Mouse (Mus musculus): ENCODE data around the gene Fam122a. TPM values are rescaled to one million over a fixed set of nuclear protein-coding genes. Genes with fewer than 3 reads are reported as not detected.

Gene Fam122a
- polyA plus RNA-seq, 1 experiment from 2014 or later: 55.8 TPM

- 92% methylated on average over 8 of the region's 8 CpGs for WGBS
- Histone ChIP-seq H3K27ac (no peak overlapping the region), H3K4me1 (replicated peaks) (peaks cover 29% of the 10 kb centered on the region), H3K4me3 (no peak overlapping the region), H3K9me3 (no peaks in the 10 kb centered on the region), H3K36me3 (no peaks in the 10 kb centered on the region), H3K27me3 (ENCODE audit: insufficient read depth, poor library complexity, severe bottlenecking) (no peaks in the 10 kb centered on the region)
- DNase-seq (ENCODE audit: low spot score): no peak
Measured at GRCm38 (mm10) chr19:24450740-24451139, 26.4 kb downstream of the Fam122a start.

- Histone ChIP-seq H3K27ac (no peak overlapping the region), H3K4me1 (replicated peaks) (no peaks in the 10 kb centered on the region), H3K4me3 (no peak overlapping the region), H3K9me3 (no peaks in the 10 kb centered on the region), H3K27me3 (ENCODE audit: insufficient read depth, poor library complexity, severe bottlenecking) (no peaks in the 10 kb centered on the region), H3K36me3 (no peaks in the 10 kb centered on the region)
- 91% methylated on average over 3 of the region's 3 CpGs for WGBS
- no peak for DNase-seq (ENCODE audit: low spot score)
Measured at GRCm38 (mm10) chr19:24444322-24444721, 32.8 kb downstream of the Fam122a start.

- H3K4me1 ChIP-seq (replicated peaks): no peaks in the 10 kb centered on the region
- no peak overlapping the region for H3K4me3 ChIP-seq
- 88% methylated on average over 4 of the region's 4 CpGs for WGBS
- H3K36me3 ChIP-seq: no peaks in the 10 kb centered on the region
- H3K9me3 ChIP-seq: no peaks in the 10 kb centered on the region
- H3K27ac ChIP-seq: no peak overlapping the region
- DNase-seq (ENCODE audit: low spot score): no peak
- no peaks in the 10 kb centered on the region for H3K27me3 ChIP-seq (ENCODE audit: insufficient read depth, poor library complexity, severe bottlenecking)
Measured at GRCm38 (mm10) chr19:24439715-24440114, 37.4 kb downstream of the Fam122a start.

- Histone ChIP-seq H3K36me3 (no peaks in the 10 kb centered on the region), H3K27me3 (ENCODE audit: insufficient read depth, poor library complexity, severe bottlenecking) (no peaks in the 10 kb centered on the region), H3K4me3 (no peak overlapping the region), H3K27ac (no peak overlapping the region), H3K4me1 (replicated peaks) (no peaks in the 10 kb centered on the region), H3K9me3 (no peaks in the 10 kb centered on the region)
- 86% methylated on average over 6 of the region's 6 CpGs for WGBS
- DNase-seq (ENCODE audit: low spot score): no peak
Measured at GRCm38 (mm10) chr19:24434291-24434690, 42.9 kb downstream of the Fam122a start.

GRCm38 (mm10) chr19:24432447-24432846, 44.7 kb downstream of the Fam122a start:
- WGBS: 88% methylated on average over 5 of the region's 5 CpGs
- Histone ChIP-seq H3K9me3 (no peaks in the 10 kb centered on the region), H3K27me3 (ENCODE audit: insufficient read depth, poor library complexity, severe bottlenecking) (no peaks in the 10 kb centered on the region), H3K4me3 (no peak overlapping the region), H3K36me3 (no peaks in the 10 kb centered on the region), H3K4me1 (replicated peaks) (no peaks in the 10 kb centered on the region), H3K27ac (no peak overlapping the region)
- no peak for DNase-seq (ENCODE audit: low spot score)

GRCm38 (mm10) chr19:24431381-24431780, 45.8 kb downstream of the Fam122a start:
- no peak for DNase-seq (ENCODE audit: low spot score)
- WGBS: 94% methylated on average over 2 of the region's 2 CpGs
- no peaks in the 10 kb centered on the region for H3K36me3 ChIP-seq
- H3K9me3 ChIP-seq: no peaks in the 10 kb centered on the region
- H3K4me3 ChIP-seq: no peak overlapping the region
- H3K4me1 ChIP-seq (replicated peaks): no peaks in the 10 kb centered on the region
- no peak overlapping the region for H3K27ac ChIP-seq
- no peaks in the 10 kb centered on the region for H3K27me3 ChIP-seq (ENCODE audit: insufficient read depth, poor library complexity, severe bottlenecking)

GRCm38 (mm10) chr19:24428011-24428410, 49.1 kb downstream of the Fam122a start:
- Histone ChIP-seq H3K9me3 (no peaks in the 10 kb centered on the region), H3K27ac (no peak overlapping the region), H3K4me3 (no peak overlapping the region), H3K4me1 (replicated peaks) (no peaks in the 10 kb centered on the region), H3K36me3 (no peaks in the 10 kb centered on the region), H3K27me3 (ENCODE audit: insufficient read depth, poor library complexity, severe bottlenecking) (no peaks in the 10 kb centered on the region)
- no peak for DNase-seq (ENCODE audit: low spot score)
- 94% methylated on average over 3 of the region's 3 CpGs for WGBS

- H3K27me3 ChIP-seq (ENCODE audit: insufficient read depth, poor library complexity, severe bottlenecking): no peaks in the 10 kb centered on the region
- 79% methylated on average over 4 of the region's 4 CpGs for WGBS
- no peak overlapping the region for H3K4me3 ChIP-seq
- no peak for DNase-seq (ENCODE audit: low spot score)
- H3K27ac ChIP-seq: no peak overlapping the region
- H3K4me1 ChIP-seq (replicated peaks): no peaks in the 10 kb centered on the region
- no peaks in the 10 kb centered on the region for H3K36me3 ChIP-seq
- H3K9me3 ChIP-seq: no peaks in the 10 kb centered on the region
Measured at GRCm38 (mm10) chr19:24427258-24427657, 49.9 kb downstream of the Fam122a start.

GRCm38 (mm10) chr19:24426759-24427181, 50.4 kb downstream of the Fam122a start:
- H3K4me1 ChIP-seq (replicated peaks): no peaks in the 10 kb centered on the region
- H3K4me3 ChIP-seq: no peak overlapping the region
- no peaks in the 10 kb centered on the region for H3K27me3 ChIP-seq (ENCODE audit: insufficient read depth, poor library complexity, severe bottlenecking)
- no peaks in the 10 kb centered on the region for H3K36me3 ChIP-seq
- no peak for DNase-seq (ENCODE audit: low spot score)
- H3K27ac ChIP-seq: no peak overlapping the region
- H3K9me3 ChIP-seq: no peaks in the 10 kb centered on the region
- WGBS: 89% methylated on average over 7 of the region's 7 CpGs

Other genes with a start within 250 kb of the Fam122a start
- 56.7 and 58.1 TPM in 2 replicates for gene Fxn, start 196.8 kb downstream of the Fam122a start, polyA plus RNA-seq (2016; fragmentation: Nextera tagmentation; extraction: Ambion mirVana)
- 0.82 and 2.2 TPM in 2 replicates for gene Pip5k1b, start 78.5 kb upstream of the Fam122a start, polyA plus RNA-seq (2016; fragmentation: Nextera tagmentation; extraction: Ambion mirVana)
- 0.25 and 0.35 TPM in 2 replicates for gene Tmem252, start 196.7 kb upstream of the Fam122a start, polyA plus RNA-seq (2016; fragmentation: Nextera tagmentation; extraction: Ambion mirVana)